Mouse (Mus musculus): ENCODE measurements around the gene Csgalnact2.

DNA sequence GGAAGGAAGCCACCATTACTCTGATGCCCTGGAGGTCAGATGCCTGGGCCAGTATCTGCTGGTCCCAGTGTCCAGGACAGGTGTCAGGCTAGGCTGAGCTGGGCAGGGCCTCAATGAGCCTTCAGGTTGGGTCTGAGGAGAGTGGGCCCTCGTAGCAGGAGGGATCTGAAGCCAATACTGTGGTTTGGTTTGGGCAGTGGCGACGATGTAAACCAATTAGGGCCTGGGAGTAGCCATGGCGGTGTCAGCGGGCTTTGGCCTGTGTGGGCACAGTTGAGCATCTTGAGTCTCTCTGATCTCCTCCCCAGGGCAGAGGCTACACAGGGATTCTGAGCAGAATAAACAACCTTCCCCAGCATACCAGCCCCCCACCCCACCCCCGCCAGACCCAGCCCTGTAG lies 55.3 kb downstream of the Csgalnact2 start:
- TF ChIP-seq ZC3H11A (IDR thresholded peaks at IDR 0.05; ENCODE audit: low read depth, low read length), result no peak
- no peak for TF ChIP-seq USF1 (IDR thresholded peaks at IDR 0.05; ENCODE audit: low read depth, low read length)
- TF ChIP-seq SIN3A (IDR thresholded peaks at IDR 0.05; ENCODE audit: low read length), result no peak
- TF ChIP-seq MYC (IDR thresholded peaks at IDR 0.05; ENCODE audit: low read depth, low read length), result no peak
